Mouse (Mus musculus) liver, embryonic 16.5 days (tissue): Measurements from ENCODE around the gene Mbnl1. TPM values are rescaled to one million over a fixed set of nuclear protein-coding genes. Genes with fewer than 3 reads are reported as not detected.
"Not testable (repeated sequence)": the region's sequence is repeated elsewhere in the genome, so short reads cannot be mapped to it uniquely, and the experiment has no call there.

Source experiments
- ATAC-seq: fragments of 200-750 bp; cut with Nextera tagmentation; 2 replicates; pipeline ENCODE4 v1.8.0; 2017; ENCODE audit warnings: low read depth, mild to moderate bottlenecking, moderate number of reproducible peaks, moderate library complexity
- H3K27ac ChIP-seq: fragments of 300-500 bp; sonication (generic); 2 replicates; pipeline ENCODE4 v1.5.1; 2014; ENCODE audit warnings: mild to moderate bottlenecking, low read length
- H3K27me3 ChIP-seq: fragments of 300-500 bp; sonication (generic); 2 replicates; pipeline ENCODE4 v1.6.1; 2014; ENCODE audit warnings: low read depth, low read length, mixed read lengths; ENCODE audit not compliant: control insufficient read depth, insufficient read depth
- H3K36me3 ChIP-seq: fragments of 300-500 bp; sonication (generic); 2 replicates; pipeline ENCODE4 v1.6.1; 2014; ENCODE audit warnings: mild to moderate bottlenecking; ENCODE audit not compliant: control insufficient read depth, insufficient read depth
- H3K4me1 ChIP-seq: fragments of 300-500 bp; sonication (generic); 2 replicates; pipeline ENCODE4 v1.6.1; 2014; ENCODE audit warnings: low read depth, low read length, mixed read lengths; ENCODE audit not compliant: control insufficient read depth
- H3K4me2 ChIP-seq: fragments of 300-500 bp; sonication (generic); 2 replicates; pipeline ENCODE4 v1.6.1; 2014; ENCODE audit warnings: low read depth, low read length, mixed read lengths
- H3K4me3 ChIP-seq: fragments of 300-500 bp; sonication (generic); 2 replicates; pipeline ENCODE4 v1.5.1; 2014; ENCODE audit warnings: low read depth, mild to moderate bottlenecking, low read length
- H3K9ac ChIP-seq: fragments of 300-500 bp; sonication (generic); 2 replicates; pipeline ENCODE4 v1.6.1; 2014; ENCODE audit warnings: low read depth, low read length
- H3K9me3 ChIP-seq: fragments of 300-500 bp; sonication (generic); replicated peaks from 2 replicates; pipeline ENCODE4 v1.6.1; 2016; ENCODE audit warnings: low read length; ENCODE audit not compliant: control insufficient read depth
- WGBS: fragments of 180-500 bp; shearing (Covaris S2); extraction: QIAGEN DNeasy Blood & Tissue Kit; methylation state at CpG from one replicate; pipeline ENCODE4 v1.1.7; 2014; ENCODE audit not compliant: insufficient replicate concordance; 5-methylcytosine and 5-hydroxymethylcytosine counted together
- polyA plus RNA-seq: library from polyadenylated mRNA; unstranded; fragments of >200 nt; fragmentation: Nextera tagmentation; extraction: Ambion mirVana; gene quantifications from 2 replicates; pipeline ENCODE4 v1.2.1, GENCODE M21; 2015

The Mbnl1 gene
- polyA plus RNA-seq, result 88.6 and 88.7 TPM in 2 replicates

- H3K9ac ChIP-seq, result peak within 1 kb of the TSS; percentile 38
- 0 out of 2 replicates have a peak, but pooled peaks have one; percentile 6 for ATAC-seq
- 10% methylated on average over 5 of the region's 5 CpGs for WGBS
- peak within 1 kb of the TSS; percentile 69 for H3K4me2 ChIP-seq
- H3K4me3 ChIP-seq, result peak within 1 kb of the TSS; percentile 52
- H3K27me3 ChIP-seq, result no peaks in the 10 kb centered on the region
- no peaks in the 10 kb centered on the region for H3K36me3 ChIP-seq
- no peaks in the 10 kb centered on the region for H3K9me3 ChIP-seq
- peaks cover 4% of the 10 kb centered on the region for H3K4me1 ChIP-seq
- H3K27ac ChIP-seq, result peak within 1 kb of the TSS; percentile 81
Observed at GRCm38 (mm10) chr3:60472681-60473177, at the start of gene Mbnl1. Gene Mbnl1 (plus strand): TSS chr3:60472830.

DNA sequence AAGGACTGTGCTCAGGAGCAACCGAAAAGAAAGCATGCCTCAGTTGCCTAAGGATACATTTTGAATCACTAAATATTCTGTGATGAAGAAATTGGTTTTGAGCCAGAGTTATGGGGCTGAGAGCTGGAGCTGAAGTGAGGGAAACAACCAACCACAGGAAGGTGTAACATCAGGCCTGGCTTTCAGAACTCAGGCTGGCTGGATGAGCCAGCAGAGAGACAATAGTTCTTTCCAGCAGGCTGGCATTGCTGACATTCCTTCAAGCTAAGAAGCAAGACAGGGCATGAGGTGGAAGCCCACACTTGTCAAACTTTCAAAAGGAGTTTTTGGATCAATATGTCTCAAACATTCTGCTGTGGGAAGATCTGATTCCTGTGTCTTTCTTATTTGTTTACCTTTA lies 48.5 kb upstream of the Mbnl1 start:
- no peaks in the 10 kb centered on the region for H3K27me3 ChIP-seq

DNA sequence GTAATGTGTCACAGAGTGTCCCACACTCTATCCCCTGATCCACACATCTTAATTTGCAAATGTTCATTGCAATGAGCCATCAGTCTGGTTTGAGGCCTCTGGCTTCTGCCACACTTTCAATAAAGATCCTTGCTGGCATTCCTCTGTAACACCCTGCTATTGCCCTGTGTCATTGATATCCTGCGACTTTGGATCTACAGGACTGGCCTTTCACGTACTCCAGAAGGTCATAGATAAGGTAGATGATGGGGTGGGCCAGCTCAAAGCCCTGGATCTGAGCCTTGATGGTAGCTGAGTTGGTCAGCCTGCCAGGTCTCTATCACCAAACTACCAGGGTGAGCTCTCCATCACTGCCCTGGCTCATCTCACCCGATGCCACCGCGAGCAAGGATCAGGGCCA lies 43.6 kb upstream of the Mbnl1 start:
- 80% methylated on average over 5 of the region's 5 CpGs for WGBS
- ATAC-seq, result no peak

More for the DNA sequence above, 48.5 kb upstream of the Mbnl1 start:
- no peak overlapping the region for H3K9ac ChIP-seq
- H3K4me2 ChIP-seq, result no peak overlapping the region
- H3K4me1 ChIP-seq, result peaks cover 4% of the 10 kb centered on the region
- H3K4me3 ChIP-seq, result no peak overlapping the region
- 86% methylated on average over 1 of the region's 1 CpGs for WGBS
- no peaks in the 10 kb centered on the region for H3K36me3 ChIP-seq
- no peak overlapping the region for H3K27ac ChIP-seq
- ATAC-seq, result no peak
- H3K9me3 ChIP-seq, result no peaks in the 10 kb centered on the region

GRCm38 (mm10) chr3:60437254-60437653 lies 35.4 kb upstream of the Mbnl1 start:
- Histone ChIP-seq H3K4me2 (no peak overlapping the region), H3K27ac (no peak overlapping the region), H3K9me3 (no peaks in the 10 kb centered on the region), H3K9ac (no peak overlapping the region), H3K36me3 (no peaks in the 10 kb centered on the region), H3K4me3 (no peak overlapping the region), H3K27me3 (no peaks in the 10 kb centered on the region), H3K4me1 (no peaks in the 10 kb centered on the region)
- ATAC-seq, result no peak

More for the DNA sequence above, 43.6 kb upstream of the Mbnl1 start:
- Histone ChIP-seq H3K27me3 (no peaks in the 10 kb centered on the region), H3K27ac (no peak overlapping the region), H3K4me1 (no peaks in the 10 kb centered on the region), H3K36me3 (no peaks in the 10 kb centered on the region), H3K4me2 (no peak overlapping the region), H3K4me3 (no peak overlapping the region), H3K9me3 (no peaks in the 10 kb centered on the region), H3K9ac (no peak overlapping the region)

- Histone ChIP-seq H3K27me3 (no peaks in the 10 kb centered on the region), H3K36me3 (no peaks in the 10 kb centered on the region), H3K9ac (no peak overlapping the region), H3K27ac (no peak overlapping the region), H3K9me3 (no peaks in the 10 kb centered on the region), H3K4me2 (no peak overlapping the region), H3K4me3 (no peak overlapping the region), H3K4me1 (no peaks in the 10 kb centered on the region)
- ATAC-seq, result no peak
- 42% methylated on average over 1 of the region's 1 CpGs for WGBS
Observed at GRCm38 (mm10) chr3:60437678-60438232, 34.9 kb upstream of the Mbnl1 start.

DNA sequence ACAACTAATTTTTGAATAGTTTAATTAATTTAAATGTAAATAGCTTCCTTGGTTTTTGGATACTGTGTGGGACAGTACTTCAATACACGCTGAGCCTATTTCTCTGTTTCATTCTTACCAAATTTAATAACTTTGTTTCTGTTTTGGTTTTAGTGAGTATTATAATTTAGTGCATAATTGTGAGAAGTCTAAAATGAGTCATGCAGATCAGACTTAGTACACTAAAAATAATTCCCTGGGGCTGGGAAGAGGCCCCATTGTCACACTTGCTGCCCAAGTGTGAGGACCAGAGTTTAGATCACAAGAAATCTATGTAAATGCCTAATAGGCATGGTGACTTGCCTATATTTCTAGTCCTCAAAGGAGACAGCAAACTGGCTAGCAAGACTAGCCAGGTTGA lies 33.9 kb upstream of the Mbnl1 start:
- H3K27me3 ChIP-seq, result no peaks in the 10 kb centered on the region
- ATAC-seq, result no peak
- no peak overlapping the region for H3K9ac ChIP-seq
- H3K4me3 ChIP-seq, result no peak overlapping the region
- H3K36me3 ChIP-seq, result no peaks in the 10 kb centered on the region
- H3K27ac ChIP-seq, result no peak overlapping the region
- H3K4me2 ChIP-seq, result no peak overlapping the region
- WGBS, result 81% methylated on average over 1 of the region's 1 CpGs
- H3K9me3 ChIP-seq, result no peaks in the 10 kb centered on the region
- H3K4me1 ChIP-seq, result no peaks in the 10 kb centered on the region

- no peak for ATAC-seq
- Histone ChIP-seq H3K9ac (no peak overlapping the region), H3K4me3 (no peak overlapping the region), H3K27me3 (no peaks in the 10 kb centered on the region), H3K4me2 (no peak overlapping the region), H3K4me1 (no peaks in the 10 kb centered on the region), H3K36me3 (no peaks in the 10 kb centered on the region), H3K27ac (no peak overlapping the region), H3K9me3 (no peaks in the 10 kb centered on the region)
- WGBS, result 72% methylated on average over 6 of the region's 6 CpGs
Observed at GRCm38 (mm10) chr3:60461828-60462521, 10.7 kb upstream of the Mbnl1 start.

GRCm38 (mm10) chr3:60468667-60469066 lies 4.0 kb upstream of the Mbnl1 start:
- H3K9me3 ChIP-seq, H3K27ac ChIP-seq, H3K4me3 ChIP-seq, H3K36me3 ChIP-seq, H3K27me3 ChIP-seq, H3K4me1 ChIP-seq, H3K4me2 ChIP-seq, H3K9ac ChIP-seq: not testable (repeated sequence)
- ATAC-seq, result peak; percentile 25; the same call in 1 of the 2 replicates
- 2% methylated on average over 2 of the region's 3 CpGs for WGBS

DNA sequence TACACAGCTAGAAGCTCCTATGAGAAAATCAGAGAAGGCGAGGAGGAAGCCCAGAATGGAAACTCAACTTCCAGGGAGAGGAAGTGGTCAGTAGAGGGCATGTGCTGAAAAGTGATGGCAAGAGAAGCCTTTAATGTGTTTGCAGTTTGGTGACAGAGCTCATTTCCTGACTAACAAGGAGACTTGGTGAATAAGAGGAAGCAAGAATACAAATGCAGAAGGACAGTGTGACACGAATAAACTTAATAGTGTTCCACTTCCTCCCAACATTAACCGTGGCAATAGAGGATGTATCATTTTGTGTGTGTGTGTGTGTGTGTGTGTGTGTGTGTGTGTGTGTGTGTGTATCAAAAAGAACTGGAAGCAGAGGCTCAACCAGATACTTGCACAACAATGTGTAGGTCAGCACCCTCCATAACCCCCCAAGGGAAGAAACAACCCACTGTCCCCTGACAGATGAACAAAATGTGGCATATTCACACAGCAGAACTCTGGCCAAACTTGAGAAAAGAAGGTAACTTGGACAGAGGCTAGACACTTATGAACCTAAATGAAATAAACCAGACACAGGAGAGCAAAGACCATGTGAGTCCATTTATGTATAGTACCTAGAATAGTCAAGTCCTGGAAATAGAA lies 3.3 kb upstream of the Mbnl1 start:
- WGBS, result 18% methylated on average over 2 of the region's 3 CpGs

More for the DNA sequence above, 3.3 kb upstream of the Mbnl1 start:
- H3K4me1 ChIP-seq, H3K4me2 ChIP-seq, H3K27me3 ChIP-seq, H3K9me3 ChIP-seq, H3K9ac ChIP-seq, H3K4me3 ChIP-seq, H3K36me3 ChIP-seq, H3K27ac ChIP-seq: not testable (repeated sequence)
- peak; percentile 17 for ATAC-seq
